In genomic region chr15:6707551-6707935, GRCm38 (mm10) we compare ENCODE assay signal across 7 mouse cellular contexts. TPM values are rescaled to one million over a fixed set of nuclear protein-coding genes. Genes with fewer than 3 reads are reported as not detected.
A peak's percentile ranks its signal among the peaks of the same experiment; 100 is the strongest.
DNase-seq lines count a peak whose midpoint lies in the region; ATAC-seq lines count a peak whose summit lies in the region.

No protein-coding gene starts in this region.

- H3K9me3 ChIP-seq in intestine, embryonic 15.5 days, result no peaks in the 10 kb centered on the region
- no peaks in the 10 kb centered on the region for H3K9me3 ChIP-seq in limb, embryonic 11.5 days (ENCODE audit: control insufficient read depth, low read length)
- H3K9me3 ChIP-seq in midbrain, embryonic 12.5 days, result no peaks in the 10 kb centered on the region

- H3K4me1 ChIP-seq in intestine, embryonic 15.5 days (replicated peaks), result peaks cover 5% of the 10 kb centered on the region; the same call in 1 of the 2 replicates
- H3K4me1 ChIP-seq in limb, embryonic 11.5 days (ENCODE audit: control insufficient read depth, insufficient read depth, low read length), result peaks cover 5% of the 10 kb centered on the region; the same call in 1 of the 2 replicates
- H3K4me1 ChIP-seq in midbrain, embryonic 12.5 days, result peaks cover 19% of the 10 kb centered on the region

- peak; percentile 51 for DNase-seq in adrenal gland, adult 8-10 months
- DNase-seq in embryo, embryonic 11 days, result peak; percentile 86
- peak; percentile 59 for DNase-seq in gastrocnemius, postnatal 14 days
- peak; percentile 83 for DNase-seq in limb, embryonic 11.5 days (ENCODE audit: low spot score)
- DNase-seq in spleen, adult 12 weeks (ENCODE audit: low spot score), result peak; percentile 68

- no peaks in the 10 kb centered on the region for H3K27me3 ChIP-seq in intestine, embryonic 15.5 days (replicated peaks)
- H3K27me3 ChIP-seq in limb, embryonic 11.5 days (ENCODE audit: control insufficient read depth, insufficient read depth, low read length), result no peaks in the 10 kb centered on the region
- no peaks in the 10 kb centered on the region for H3K27me3 ChIP-seq in midbrain, embryonic 12.5 days

- H3K27ac ChIP-seq in intestine, embryonic 15.5 days, result peak overlapping the region; percentile 96
- H3K27ac ChIP-seq in limb, embryonic 11.5 days (replicated peaks; ENCODE audit: low read depth, low read length), result peak overlapping the region; percentile 84
- H3K27ac ChIP-seq in midbrain, embryonic 12.5 days (replicated peaks), result peak overlapping the region; percentile 96

- peak overlapping the region; percentile 85 for H3K4me2 ChIP-seq in intestine, embryonic 15.5 days (replicated peaks)
- H3K4me2 ChIP-seq in limb, embryonic 11.5 days (ENCODE audit: low read depth, severe bottlenecking), result peak overlapping the region; percentile 75
- H3K4me2 ChIP-seq in midbrain, embryonic 12.5 days (replicated peaks), result peak overlapping the region; percentile 79

- H3K4me3 ChIP-seq in intestine, embryonic 15.5 days (replicated peaks), result peak overlapping the region; percentile 92
- H3K4me3 ChIP-seq in limb, embryonic 11.5 days (ENCODE audit: low read depth, low read length), result peak overlapping the region; percentile 91
- peak overlapping the region; percentile 95 for H3K4me3 ChIP-seq in midbrain, embryonic 12.5 days

- WGBS in intestine, embryonic 15.5 days, result under 1% methylated on average over 43 of the region's 43 CpGs
- 0% methylated on average over 41 of the region's 43 CpGs for WGBS in limb, embryonic 11.5 days
- whole genome bisulfite sequencing in midbrain, embryonic 12.5 days, result under 1% methylated on average over 43 of the region's 43 CpGs

- peak; percentile 78 for ATAC-seq in intestine, embryonic 15.5 days
- ATAC-seq in limb, embryonic 11.5 days (ENCODE audit: insufficient number of reproducible peaks, low FRiP score, low TSS enrichment, low read depth), result peak; percentile 67
- ATAC-seq in midbrain, embryonic 12.5 days (ENCODE audit: low FRiP score, low read depth), result peak; percentile 72

- H3K9ac ChIP-seq in intestine, embryonic 15.5 days, result peak overlapping the region; percentile 93
- peak overlapping the region; percentile 91 for H3K9ac ChIP-seq in limb, embryonic 11.5 days (ENCODE audit: low read length)
- H3K9ac ChIP-seq in midbrain, embryonic 12.5 days (replicated peaks), result peak overlapping the region; percentile 87

- no peaks in the 10 kb centered on the region for H3K36me3 ChIP-seq in intestine, embryonic 15.5 days
- H3K36me3 ChIP-seq in limb, embryonic 11.5 days (ENCODE audit: control insufficient read depth, insufficient read depth, low read length), result no peaks in the 10 kb centered on the region
- H3K36me3 ChIP-seq in midbrain, embryonic 12.5 days, result no peaks in the 10 kb centered on the region

- intact Hi-C loops in gastrocnemius, postnatal 14 days (cut with DNase I; ENCODE audit: low total_unique reads), result no loop called here

RNA-seq across cellular contexts. Expression of gene Rictor, which starts 0.6 kb away (rescaled TPM):
- 10 to 100 TPM; 24.4 to 40.5 (median 28.9) TPM for total RNA-seq in adrenal gland, adult 8-10 months (2022)
- 1 to 10 TPM; 8.0 to 8.8 TPM for total RNA-seq in gastrocnemius, postnatal 14 days (2021)
- 32.6 and 36.9 TPM in 2 replicates for polyA plus RNA-seq in intestine, embryonic 15.5 days (2015; fragmentation: Nextera tagmentation; extraction: Ambion mirVana)
- polyA plus RNA-seq in limb, embryonic 11.5 days (2014; fragmentation: Nextera tagmentation; extraction: Ambion mirVana), result 47.4 and 49.0 TPM in 2 replicates
- 54.7 and 59.0 TPM in 2 replicates for polyA plus RNA-seq in midbrain, embryonic 12.5 days (2016; fragmentation: Nextera tagmentation; extraction: Ambion mirVana)

Comparison
In these comparisons a context has a peak if more than half of its experiments do, and no peak if none do; other contexts are left out.
1. Peak in every context shown above with its lines: DNase-seq, ATAC-seq, H3K4me3 ChIP-seq and H3K27ac ChIP-seq.